Mouse (Mus musculus): ENCODE results near the gene Adamts14.
A peak's percentile ranks its signal among the peaks of the same experiment; 100 is the strongest.

Gene Adamts14

DNA sequence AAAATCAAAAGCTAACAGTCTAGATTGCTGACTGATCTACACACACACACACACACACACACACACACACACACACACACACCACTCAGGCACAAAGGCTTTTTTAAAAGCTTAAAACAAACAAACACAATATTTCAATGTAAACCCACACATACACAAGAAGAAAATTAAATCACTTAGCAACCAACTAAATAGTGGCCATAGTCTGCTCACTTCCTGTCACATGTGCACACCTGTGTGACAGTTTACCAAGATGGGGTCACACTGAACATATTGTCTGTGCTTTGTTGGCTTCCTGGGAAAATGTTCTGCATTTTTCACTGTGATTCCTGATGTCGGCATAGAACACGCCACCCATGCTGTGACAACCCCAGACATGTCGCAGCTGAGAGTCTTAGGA is 41.5 kb downstream of the Adamts14 start:
- DNase-seq, result no peak

DNA sequence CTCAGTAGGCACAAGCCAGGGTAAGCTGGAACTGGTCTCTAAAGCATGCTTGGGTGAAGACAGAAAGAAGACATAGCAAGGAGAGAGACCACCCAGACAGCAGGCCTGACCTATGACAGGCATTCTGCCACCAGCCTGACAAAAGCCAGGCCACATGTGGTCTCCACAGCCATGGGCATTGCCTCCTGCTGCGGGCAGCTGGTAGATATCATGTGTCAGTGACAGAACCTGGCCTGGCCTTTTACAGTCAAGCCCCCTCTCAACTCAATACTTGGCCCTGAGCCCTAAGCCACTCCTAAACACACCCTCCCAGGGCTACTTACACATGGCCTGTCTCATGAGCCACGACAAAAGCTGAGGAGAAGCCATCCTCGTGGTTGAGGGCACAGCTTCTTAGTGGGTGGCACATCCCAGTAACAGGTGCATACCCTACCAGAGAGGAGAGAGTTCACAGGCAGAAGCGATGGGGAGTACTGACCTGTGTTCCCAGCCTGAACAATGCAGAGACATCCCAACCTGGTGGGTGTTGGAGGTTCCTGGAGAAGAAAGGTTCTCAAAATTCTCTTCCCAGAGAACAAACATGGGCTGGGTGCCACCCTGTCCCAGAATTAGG is 46.3 kb downstream of the Adamts14 start:
- no peak for DNase-seq

GRCm38 (mm10) chr10:61225694-61226093 is 47.5 kb downstream of the Adamts14 start:
- DNase-seq, result no peak

- DNase-seq, result no peak
These were observed 53.9 kb downstream of the Adamts14 start for GRCm38 (mm10) chr10:61219318-61219717.

DNA sequence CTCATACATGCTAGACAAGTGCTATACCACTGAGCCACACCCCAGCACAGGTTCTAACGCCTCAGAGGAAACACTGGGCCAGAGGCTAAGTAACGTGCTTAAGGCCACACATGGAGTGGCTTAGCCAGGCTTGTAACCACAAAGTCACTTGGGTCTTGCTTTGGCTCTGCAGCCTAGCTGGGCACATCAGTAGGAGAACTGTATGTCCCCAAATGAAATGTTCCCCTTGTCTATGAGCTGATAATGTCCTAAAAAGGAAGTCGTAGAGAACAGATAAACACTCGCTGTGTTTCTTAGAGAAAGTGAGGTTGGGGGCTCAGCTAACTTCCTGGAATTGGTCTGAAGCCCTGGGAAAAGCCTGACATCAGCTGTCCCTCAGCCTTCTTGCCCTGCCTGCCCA is 57.1 kb downstream of the Adamts14 start:
- no peak for DNase-seq

- peak; percentile 42 to 45 for DNase-seq
These were observed 57.6 kb downstream of the Adamts14 start for GRCm38 (mm10) chr10:61215658-61216057.

DNA sequence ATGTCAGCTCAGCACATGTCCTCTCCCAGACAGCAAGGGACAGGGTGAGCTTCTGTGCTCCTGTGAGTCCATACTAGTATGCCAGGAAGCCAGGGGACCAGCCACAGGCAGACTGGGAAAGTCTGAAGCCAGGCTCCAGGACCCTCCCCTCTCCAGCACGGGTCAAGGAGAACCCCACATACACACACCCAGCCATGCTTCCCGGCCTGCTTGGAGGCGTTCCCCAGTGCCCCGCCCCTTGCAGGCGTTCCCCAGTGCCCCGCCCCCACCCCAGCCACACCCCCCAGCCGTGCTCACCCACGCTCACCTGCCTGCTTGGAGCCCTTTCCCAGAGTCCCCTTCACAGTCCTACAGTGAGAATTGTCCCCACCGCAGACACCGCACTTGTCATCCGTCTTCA is 60.4 kb downstream of the Adamts14 start:
- no peak for DNase-seq

- DNase-seq, result peak; percentile 54 to 57
These were observed 61.5 kb downstream of the Adamts14 start for GRCm38 (mm10) chr10:61211743-61212142.

GRCm38 (mm10) chr10:61211105-61211504 is 62.1 kb downstream of the Adamts14 start:
- no peak for DNase-seq

DNA sequence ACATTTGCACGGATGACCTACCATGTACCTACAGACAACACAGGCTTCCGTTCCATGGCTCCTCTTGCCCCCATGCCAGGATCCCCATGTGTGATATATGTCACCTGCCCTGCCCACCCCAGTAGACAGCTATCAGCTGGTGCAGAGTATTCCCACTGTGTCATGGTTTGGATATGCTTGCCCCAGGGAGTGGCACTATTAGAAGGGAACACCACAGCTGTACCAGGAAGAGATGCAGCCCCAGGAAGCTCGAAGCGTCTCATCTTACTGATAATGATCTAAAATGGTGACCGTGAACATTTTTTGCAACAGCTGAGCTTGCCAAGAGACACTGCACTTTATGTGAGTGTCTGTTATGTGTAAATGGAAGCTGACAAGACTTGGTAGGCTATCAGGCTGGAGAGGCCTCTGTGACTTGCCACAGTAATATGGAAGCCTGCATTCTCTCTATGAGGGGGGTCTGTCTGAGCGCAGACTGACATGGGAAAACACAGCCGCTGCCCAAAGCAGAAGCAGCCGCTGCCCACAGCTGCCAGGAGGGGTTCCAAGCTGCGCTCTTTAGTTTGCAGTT is 65.0 kb downstream of the Adamts14 start:
- no peak for DNase-seq

DNA sequence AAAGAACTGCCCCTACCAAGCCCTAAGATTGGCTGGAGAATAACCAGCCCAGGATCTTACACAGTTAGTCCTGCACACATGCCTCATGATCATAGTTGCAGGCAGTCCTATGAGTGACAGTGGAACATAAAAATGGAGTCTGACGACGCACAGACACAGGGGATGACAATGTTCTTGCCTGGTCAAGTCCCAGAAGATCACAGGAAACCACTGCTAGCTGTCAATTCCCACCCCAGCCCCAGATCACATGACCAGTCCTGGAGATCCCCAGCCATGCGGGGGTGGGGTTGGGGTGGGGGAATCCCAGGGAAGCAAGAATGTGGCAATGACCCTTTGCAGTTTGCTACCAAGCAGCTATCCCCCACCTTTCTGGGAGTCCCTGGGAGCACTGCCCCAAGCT is 69.3 kb downstream of the Adamts14 start:
- DNase-seq, result no peak

- no peak for DNase-seq
These were observed 71.5 kb downstream of the Adamts14 start for GRCm38 (mm10) chr10:61201596-61202318.

DNA sequence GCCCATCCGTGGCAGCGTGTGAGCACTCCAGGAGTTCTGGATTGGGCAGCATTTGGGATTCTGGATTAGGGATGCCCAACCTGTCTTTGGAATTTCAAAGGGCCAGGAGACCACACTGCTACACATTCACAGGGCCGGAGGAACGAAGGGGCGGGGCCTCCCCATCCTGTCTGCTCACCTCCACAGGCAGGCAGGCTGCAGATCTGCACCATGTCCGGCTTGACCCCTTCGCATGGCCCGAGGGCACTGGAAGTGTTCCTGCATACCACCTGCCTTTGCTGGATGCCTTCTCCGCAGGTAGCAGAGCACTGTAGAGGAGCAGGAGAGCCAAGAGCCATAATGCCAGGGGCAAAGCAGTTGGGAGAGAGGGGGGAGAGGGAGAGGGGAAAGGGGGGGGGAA is 72.2 kb downstream of the Adamts14 start:
- DNase-seq, result no peak

GRCm38 (mm10) chr10:61200232-61200820 is 72.9 kb downstream of the Adamts14 start:
- DNase-seq, result no peak

DNA sequence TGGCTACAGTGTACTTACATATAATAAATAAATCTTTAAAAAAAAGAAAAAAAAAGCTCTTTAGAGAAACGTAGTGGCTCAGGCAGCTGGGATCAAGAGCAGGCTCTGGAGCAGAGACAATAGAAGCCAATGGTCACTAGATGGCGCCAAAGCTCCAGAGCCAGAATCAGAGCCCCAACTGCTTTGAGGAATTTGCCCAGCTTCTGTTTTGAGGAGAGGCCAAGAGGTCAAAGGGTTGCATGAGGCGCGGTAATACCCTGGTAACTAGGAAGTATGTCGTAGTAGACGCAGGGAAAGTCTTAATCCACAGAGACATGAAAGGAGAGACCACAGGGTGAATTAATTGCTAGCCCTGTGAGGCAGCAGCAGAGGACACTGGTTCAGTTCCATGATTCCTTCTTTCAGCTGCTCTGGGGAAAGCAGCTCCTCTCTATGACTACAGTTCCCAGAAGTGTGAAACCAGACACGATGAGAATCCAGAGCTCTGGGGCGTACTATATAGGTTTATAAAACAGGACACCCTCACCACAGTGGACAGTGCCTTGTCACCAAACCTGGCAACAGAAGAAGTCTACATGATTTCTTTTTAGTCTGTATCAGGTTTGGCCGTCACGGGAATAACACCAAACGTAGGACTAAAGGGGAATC is 73.5 kb downstream of the Adamts14 start:
- peak; percentile 60 to 62 for DNase-seq

DNA sequence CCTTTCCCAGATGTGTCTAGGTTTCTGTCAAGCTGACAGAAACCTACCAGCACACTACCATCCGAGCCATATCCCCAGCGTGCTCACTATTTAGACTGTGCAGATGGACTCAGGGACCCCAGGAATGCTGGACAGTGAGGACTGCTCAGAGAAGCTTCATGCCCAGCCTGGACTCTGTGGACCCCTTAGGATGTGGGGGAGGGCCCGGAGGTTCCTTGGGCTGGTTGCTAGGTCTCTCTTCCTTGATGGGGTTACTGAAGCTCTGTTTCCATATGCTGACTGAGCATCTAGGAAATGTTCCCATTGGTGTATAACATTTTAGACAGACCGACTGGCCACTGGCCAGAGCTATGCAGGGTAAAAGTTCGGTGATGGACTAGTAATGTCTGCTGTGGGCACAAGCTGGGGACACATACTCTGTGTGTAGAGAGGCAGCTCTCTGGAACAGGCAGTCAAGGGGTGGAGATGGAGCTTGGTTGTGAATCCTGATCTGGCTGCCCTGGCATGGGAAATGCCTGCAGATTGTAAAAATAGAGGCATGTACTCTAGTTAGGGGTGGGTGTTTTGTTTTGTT is 77.4 kb downstream of the Adamts14 start:
- DNase-seq, result no peak

DNA sequence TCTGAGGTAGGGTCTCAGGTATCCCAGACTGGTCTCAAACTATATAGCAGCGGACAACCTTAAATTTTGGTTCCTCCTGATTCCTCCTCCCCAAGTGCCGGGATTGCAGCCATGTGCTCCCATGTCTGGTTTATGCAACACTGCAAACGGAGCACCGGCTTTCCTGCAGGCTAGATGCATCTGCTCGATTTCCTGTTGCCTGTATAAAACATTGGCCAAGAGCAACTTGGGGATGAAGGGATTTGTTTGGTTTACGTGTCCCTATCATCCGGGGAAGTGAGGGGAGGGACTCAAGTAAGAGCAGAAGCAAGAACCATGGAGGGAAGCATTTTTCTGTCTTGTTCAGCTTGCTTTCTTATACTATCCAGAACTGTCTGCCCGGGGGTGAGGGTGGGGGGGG is 78.0 kb downstream of the Adamts14 start:
- no peak for DNase-seq

- DNase-seq, result no peak
These were observed 78.6 kb downstream of the Adamts14 start for GRCm38 (mm10) chr10:61194611-61195010.

DNA sequence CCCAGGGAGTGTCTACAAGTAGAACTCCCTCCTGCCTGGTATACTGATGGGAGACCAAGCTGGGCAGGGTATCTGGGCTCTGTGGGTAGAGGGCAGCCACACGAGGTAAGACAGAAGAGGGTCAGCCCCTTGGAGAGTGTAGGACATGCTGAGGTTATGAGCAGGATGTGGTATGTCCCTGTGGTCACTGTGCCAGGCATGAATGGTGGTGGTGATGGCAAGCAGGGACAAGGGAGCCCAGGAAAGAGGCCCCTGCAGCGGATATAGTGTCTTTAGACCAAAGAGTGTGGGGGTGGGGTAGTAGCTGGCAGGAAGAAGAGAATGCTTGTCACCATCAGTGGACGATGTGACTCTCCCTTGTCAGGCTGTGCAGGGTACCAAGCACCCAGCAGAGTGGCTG is 85.2 kb downstream of the Adamts14 start:
- DNase-seq, result no peak

- DNase-seq, result no peak
These were observed 86.2 kb downstream of the Adamts14 start for GRCm38 (mm10) chr10:61187001-61187400.

- no peak for DNase-seq
These were observed 93.3 kb downstream of the Adamts14 start for GRCm38 (mm10) chr10:61179927-61180326.

DNA sequence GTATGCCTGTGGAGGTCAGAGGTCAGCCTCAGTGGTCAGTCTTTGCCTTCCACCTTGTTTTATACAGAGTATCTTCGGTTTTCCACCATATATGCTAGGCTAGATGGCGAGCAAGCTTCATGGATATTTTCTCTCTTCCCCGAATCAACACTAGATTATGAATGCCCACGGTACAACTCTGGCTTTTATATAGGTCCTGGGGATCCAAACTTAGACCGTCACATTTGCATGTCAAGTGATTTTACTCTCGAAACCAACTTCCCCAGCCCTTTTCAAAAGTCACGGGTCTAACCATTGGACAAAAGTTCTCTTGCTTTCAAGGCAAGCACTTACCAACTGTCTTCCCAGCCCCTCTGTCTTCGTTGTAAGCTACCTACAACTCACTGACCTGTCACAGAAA is 94.6 kb downstream of the Adamts14 start:
- DNase-seq, result no peak

DNA sequence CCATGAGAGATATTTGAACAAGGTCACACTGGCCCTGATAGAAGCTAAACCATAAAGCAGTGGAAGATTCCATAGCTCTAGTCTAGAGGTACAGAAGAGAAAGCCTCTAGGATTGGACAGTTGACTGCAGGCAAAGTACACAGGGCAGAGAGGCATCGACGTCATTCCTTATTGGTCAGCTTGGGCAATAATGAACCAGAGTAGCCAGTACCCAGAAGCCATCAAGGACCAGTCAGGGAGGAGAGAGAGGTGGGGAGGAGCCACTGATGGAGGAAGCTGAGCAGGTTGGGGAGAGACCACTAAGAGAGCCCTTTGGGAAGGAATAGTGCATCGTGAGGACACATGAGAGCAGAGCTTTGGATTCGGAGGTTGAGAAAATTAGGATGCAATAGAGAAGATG is 95.5 kb downstream of the Adamts14 start:
- no peak for DNase-seq

Measured in thymus, postnatal 36 days (tissue).